Mouse (Mus musculus): ENCODE measurements around the gene Zfp706. TPM values are rescaled to one million over a fixed set of nuclear protein-coding genes. Genes with fewer than 3 reads are reported as not detected.

Zfp706 gene
- polyA plus RNA-seq, 1 experiment, result 199 TPM

DNA sequence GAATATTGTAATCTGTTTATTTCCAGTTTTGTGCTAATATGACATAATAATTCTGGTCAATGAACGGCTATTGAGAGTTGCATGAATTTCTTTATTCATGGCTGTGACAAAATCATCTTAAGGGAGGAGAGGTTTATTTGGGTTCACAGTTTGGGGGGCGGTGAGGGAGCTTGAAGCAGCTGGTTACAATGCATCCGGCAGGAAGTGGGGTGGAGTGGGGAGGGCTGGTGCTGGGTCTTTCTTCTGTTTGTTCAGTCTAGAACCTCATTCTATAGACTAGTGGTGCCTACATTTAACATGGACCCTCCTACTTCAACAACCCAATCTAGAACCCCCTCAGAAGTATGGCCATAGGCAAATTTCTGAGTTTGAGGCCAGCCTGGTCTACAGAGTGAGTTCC lies 30.1 kb upstream of the Zfp706 start:
- H3ac ChIP-seq (ENCODE audit: control insufficient read depth, insufficient read length), result no peak overlapping the region
- no peak for TF ChIP-seq POLR2A (IDR thresholded peaks at IDR 0.05; ENCODE audit: insufficient read length, low read depth)
- TF ChIP-seq SRF (IDR thresholded peaks at IDR 0.05; ENCODE audit: control insufficient read depth, insufficient read length, low read depth), result no peak
- no peak overlapping the region for H3K4me3 ChIP-seq
- peaks cover 10% of the 10 kb centered on the region for H3K27me3 ChIP-seq (ENCODE audit: control insufficient read depth, insufficient read depth, insufficient read length)
- H3K79me2 ChIP-seq (ENCODE audit: control insufficient read depth, insufficient read depth), result no peaks in the 10 kb centered on the region
- no peaks in the 10 kb centered on the region for H3K36me3 ChIP-seq (ENCODE audit: control insufficient read depth, insufficient read depth)
- H3K4me2 ChIP-seq (ENCODE audit: low read depth), result no peak overlapping the region

DNA sequence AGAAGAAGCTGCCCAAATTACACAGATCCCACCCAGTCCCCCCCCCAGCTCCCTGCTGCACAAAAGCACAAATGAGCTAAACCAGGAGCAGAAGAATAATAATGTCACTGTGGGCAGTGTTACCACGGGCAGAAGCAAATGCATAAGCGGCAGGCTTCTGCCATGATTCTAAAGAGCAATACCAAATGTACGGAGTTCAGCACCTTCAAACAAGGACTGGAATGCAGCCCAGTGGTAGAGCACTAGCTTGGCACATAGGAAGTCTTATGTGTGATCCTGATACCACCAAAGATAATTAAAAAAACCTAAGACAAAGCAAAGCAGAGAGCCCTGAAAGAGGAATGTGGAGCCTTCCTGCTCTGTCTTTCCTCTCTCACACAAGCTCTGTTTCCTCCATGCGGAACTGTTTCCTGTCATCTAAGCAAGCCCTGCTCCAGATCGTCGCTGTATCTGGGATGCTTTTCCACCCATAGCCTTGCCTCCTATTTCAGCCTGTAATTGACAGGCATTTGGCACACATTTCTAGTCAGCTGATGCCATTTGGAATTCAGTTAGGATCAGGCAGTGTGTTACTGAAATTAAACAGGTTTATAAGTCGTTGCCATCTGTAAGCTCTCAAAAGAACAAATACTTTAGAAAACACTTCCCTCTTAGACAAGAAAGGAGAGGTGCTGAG lies 29.0 kb upstream of the Zfp706 start:
- peaks cover 10% of the 10 kb centered on the region for H3K27me3 ChIP-seq (ENCODE audit: control insufficient read depth, insufficient read depth, insufficient read length)
- TF ChIP-seq MYOD1 (IDR thresholded peaks at IDR 0.05; ENCODE audit: control insufficient read depth in 1 of 3, insufficient read length in 2 of 3, low read depth in 2 of 3), result no peak
- TF ChIP-seq CEBPB (IDR thresholded peaks at IDR 0.05; ENCODE audit: insufficient read depth, poor library complexity, severe bottlenecking), result no peak
- TF ChIP-seq REST (IDR thresholded peaks at IDR 0.05; ENCODE audit: insufficient read depth, insufficient read length), result no peak
- no peak for TF ChIP-seq MYOG (IDR thresholded peaks at IDR 0.05; ENCODE audit: control insufficient read depth in 1 of 3, insufficient read depth in 1 of 3, insufficient read length in 2 of 3, low read depth in 2 of 3)
- TF ChIP-seq SRF (IDR thresholded peaks at IDR 0.05; ENCODE audit: control insufficient read depth, insufficient read length, low read depth), result no peak
- no peak overlapping the region for H3K4me3 ChIP-seq
- H3K79me2 ChIP-seq (ENCODE audit: control insufficient read depth, insufficient read depth), result no peaks in the 10 kb centered on the region
- H3ac ChIP-seq (ENCODE audit: control insufficient read depth, insufficient read length), result no peak overlapping the region
- H3K4me2 ChIP-seq (ENCODE audit: low read depth), result no peak overlapping the region
- H3K36me3 ChIP-seq (ENCODE audit: control insufficient read depth, insufficient read depth), result no peaks in the 10 kb centered on the region

DNA sequence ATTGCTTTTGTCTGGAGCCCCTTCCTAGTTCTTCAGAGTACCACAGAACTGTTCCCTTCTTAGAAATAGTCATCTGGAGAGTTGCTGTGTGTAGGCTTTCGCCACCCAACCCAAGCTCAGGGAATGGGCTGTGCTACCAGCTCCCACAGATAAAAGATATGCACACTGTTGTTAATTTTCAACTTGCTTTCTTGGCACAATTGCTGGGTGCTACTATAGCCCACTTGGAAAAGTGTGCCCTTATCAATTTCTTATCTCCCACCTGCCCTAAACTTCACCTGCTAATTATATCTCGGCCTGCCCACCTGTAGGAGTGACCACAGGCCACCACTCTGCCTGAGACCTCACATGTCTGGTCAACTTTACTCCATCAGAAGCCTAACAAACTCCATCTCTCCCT lies 26.6 kb upstream of the Zfp706 start:
- Histone ChIP-seq H3K27me3 (ENCODE audit: control insufficient read depth, insufficient read depth, insufficient read length) (peaks cover 10% of the 10 kb centered on the region), H3K36me3 (ENCODE audit: control insufficient read depth, insufficient read depth) (no peaks in the 10 kb centered on the region), H3K4me2 (ENCODE audit: low read depth) (no peak overlapping the region), H3K79me2 (ENCODE audit: control insufficient read depth, insufficient read depth) (no peaks in the 10 kb centered on the region), H3K4me3 (no peak overlapping the region), H3ac (ENCODE audit: control insufficient read depth, insufficient read length) (no peak overlapping the region)
- no peak for TF ChIP-seq CEBPB (IDR thresholded peaks at IDR 0.05; ENCODE audit: insufficient read depth, poor library complexity, severe bottlenecking)
- TF ChIP-seq POLR2AphosphoS2 (IDR thresholded peaks at IDR 0.05; ENCODE audit: insufficient read length, low read depth), result no peak
- no peak for TF ChIP-seq USF1 (IDR thresholded peaks at IDR 0.05; ENCODE audit: low read depth)
- no peak for TF ChIP-seq TCF12 (IDR thresholded peaks at IDR 0.05; ENCODE audit: insufficient read depth, poor library complexity, severe bottlenecking)
- TF ChIP-seq MYOG (IDR thresholded peaks at IDR 0.05; ENCODE audit: control insufficient read depth in 1 of 3, insufficient read depth in 1 of 3, insufficient read length in 2 of 3, low read depth in 2 of 3), result no peak
- no peak for TF ChIP-seq TCF3 (IDR thresholded peaks at IDR 0.05; ENCODE audit: insufficient read length, low read depth)
- no peak for TF ChIP-seq POLR2A (IDR thresholded peaks at IDR 0.05; ENCODE audit: insufficient read length, low read depth)
- no peak for TF ChIP-seq REST (IDR thresholded peaks at IDR 0.05; ENCODE audit: insufficient read depth, insufficient read length)
- no peak for TF ChIP-seq E2F4 (IDR thresholded peaks at IDR 0.05; ENCODE audit: insufficient read depth)

DNA sequence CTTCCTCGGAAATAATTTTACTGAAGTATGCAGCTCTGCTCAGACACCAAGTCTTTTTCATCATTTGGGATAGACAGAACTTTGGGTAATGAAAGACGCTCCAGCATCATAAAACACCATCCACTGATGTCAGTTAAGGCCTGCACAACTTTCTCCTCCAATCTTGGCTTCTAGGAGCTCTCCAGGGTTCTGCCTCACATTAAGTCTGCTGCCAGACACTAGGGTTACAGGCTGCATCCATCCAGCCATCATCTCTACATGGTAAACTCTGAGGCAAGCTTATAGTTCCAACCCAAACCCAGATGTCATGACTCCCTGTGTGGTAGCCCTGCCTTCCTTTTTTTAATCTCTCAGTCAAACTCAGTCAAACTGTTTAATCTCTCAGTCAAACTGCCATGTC lies 25.9 kb upstream of the Zfp706 start:
- Histone ChIP-seq H3K4me2 (ENCODE audit: low read depth) (no peak overlapping the region), H3K79me2 (ENCODE audit: control insufficient read depth, insufficient read depth) (no peaks in the 10 kb centered on the region), H3K4me3 (no peak overlapping the region), H3K27me3 (ENCODE audit: control insufficient read depth, insufficient read depth, insufficient read length) (peaks cover 10% of the 10 kb centered on the region), H3ac (ENCODE audit: control insufficient read depth, insufficient read length) (no peak overlapping the region), H3K36me3 (ENCODE audit: control insufficient read depth, insufficient read depth) (no peaks in the 10 kb centered on the region)
- TF ChIP-seq SRF (IDR thresholded peaks at IDR 0.05; ENCODE audit: control insufficient read depth, insufficient read length, low read depth) (no peak), REST (IDR thresholded peaks at IDR 0.05; ENCODE audit: insufficient read depth, insufficient read length) (peak; percentile 52), MYOG (IDR thresholded peaks at IDR 0.05; ENCODE audit: control insufficient read depth in 1 of 3, insufficient read depth in 1 of 3, insufficient read length in 2 of 3, low read depth in 2 of 3) (no peak), MYOD1 (IDR thresholded peaks at IDR 0.05; ENCODE audit: control insufficient read depth in 1 of 3, insufficient read length in 2 of 3, low read depth in 2 of 3) (no peak)

DNA sequence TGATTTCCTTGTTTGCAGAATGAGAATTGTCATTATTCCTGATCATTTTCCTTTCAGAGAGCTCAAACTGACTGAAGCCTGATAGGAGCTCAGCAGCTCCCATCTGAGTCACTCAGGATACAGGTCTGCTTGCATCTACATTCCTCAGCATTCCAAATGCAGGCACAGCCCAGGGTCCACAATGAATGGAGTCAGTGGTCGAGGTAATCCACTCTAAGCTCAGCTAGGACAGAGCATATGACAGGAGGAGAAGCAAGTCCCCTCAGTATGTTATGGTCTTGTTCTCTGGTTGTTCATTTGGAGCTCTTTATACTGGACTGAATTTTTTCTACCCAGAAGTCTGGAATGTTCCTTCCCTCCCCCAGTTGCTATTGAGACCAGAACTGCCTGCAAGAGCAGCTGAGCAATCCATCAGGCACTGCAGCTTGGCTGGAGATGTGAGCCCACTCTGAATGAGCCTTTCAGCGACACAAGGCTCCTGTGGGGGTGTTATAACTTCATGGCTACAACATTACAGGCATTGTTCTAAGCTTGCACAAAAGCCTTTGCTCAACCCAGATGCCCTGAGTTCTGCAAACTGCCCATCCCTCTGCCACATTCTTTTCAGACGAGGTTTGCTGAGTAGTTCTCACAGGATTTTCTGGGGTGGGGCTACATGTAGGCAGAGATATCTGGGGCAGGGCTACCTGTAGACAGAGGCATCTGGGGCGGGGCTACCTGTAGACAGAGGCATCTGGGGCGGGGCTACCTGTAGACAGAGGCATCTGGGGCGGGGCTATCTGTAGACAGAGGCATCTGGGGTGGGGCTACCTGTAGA lies 24.0 kb upstream of the Zfp706 start:
- no peak for TF ChIP-seq MYOD1 (IDR thresholded peaks at IDR 0.05; ENCODE audit: control insufficient read depth in 1 of 3, insufficient read length in 2 of 3, low read depth in 2 of 3)
- TF ChIP-seq POLR2A (IDR thresholded peaks at IDR 0.05; ENCODE audit: insufficient read length, low read depth), result no peak
- TF ChIP-seq USF1 (IDR thresholded peaks at IDR 0.05; ENCODE audit: low read depth), result no peak
- TF ChIP-seq POLR2AphosphoS2 (IDR thresholded peaks at IDR 0.05; ENCODE audit: insufficient read length, low read depth), result no peak
- TF ChIP-seq TCF12 (IDR thresholded peaks at IDR 0.05; ENCODE audit: insufficient read depth, poor library complexity, severe bottlenecking), result no peak
- no peak for TF ChIP-seq SRF (IDR thresholded peaks at IDR 0.05; ENCODE audit: control insufficient read depth, insufficient read length, low read depth)
- TF ChIP-seq TCF3 (IDR thresholded peaks at IDR 0.05; ENCODE audit: insufficient read length, low read depth), result no peak
- no peak for TF ChIP-seq MAX (IDR thresholded peaks at IDR 0.05; ENCODE audit: low read depth)
- TF ChIP-seq CEBPB (IDR thresholded peaks at IDR 0.05; ENCODE audit: insufficient read depth, poor library complexity, severe bottlenecking), result no peak
- no peak for TF ChIP-seq REST (IDR thresholded peaks at IDR 0.05; ENCODE audit: insufficient read depth, insufficient read length)
- no peak for TF ChIP-seq MYOG (IDR thresholded peaks at IDR 0.05; ENCODE audit: control insufficient read depth in 1 of 3, insufficient read depth in 1 of 3, insufficient read length in 2 of 3, low read depth in 2 of 3)
- TF ChIP-seq E2F4 (IDR thresholded peaks at IDR 0.05; ENCODE audit: insufficient read depth), result no peak
- H3K4me3 ChIP-seq, result no peak overlapping the region
- H3K79me2 ChIP-seq (ENCODE audit: control insufficient read depth, insufficient read depth), result no peaks in the 10 kb centered on the region
- H3K4me2 ChIP-seq (ENCODE audit: low read depth), result no peak overlapping the region
- H3ac ChIP-seq (ENCODE audit: control insufficient read depth, insufficient read length), result no peak overlapping the region
- peaks cover 10% of the 10 kb centered on the region for H3K27me3 ChIP-seq (ENCODE audit: control insufficient read depth, insufficient read depth, insufficient read length)
- H3K36me3 ChIP-seq (ENCODE audit: control insufficient read depth, insufficient read depth), result no peaks in the 10 kb centered on the region

All from myocyte (in vitro differentiated cells).